Mouse (Mus musculus) forebrain, embryonic 12.5 days (tissue): Measurements from ENCODE around the gene Pofut1. TPM values are rescaled to one million over a fixed set of nuclear protein-coding genes. Genes with fewer than 3 reads are reported as not detected.
"Not testable (repeated sequence)": the region's sequence is repeated elsewhere in the genome, so short reads cannot be mapped to it uniquely, and the experiment has no call there.

ENCODE experiments used
- ATAC-seq: fragments of 200-750 bp; cut with Nextera tagmentation; 2 replicates; pipeline ENCODE4 v1.8.0; 2017; ENCODE audit warnings: moderate TSS enrichment; ENCODE audit not compliant: low FRiP score
- H3K27ac ChIP-seq: fragments of 300-500 bp; sonication (generic); 2 replicates; pipeline ENCODE4 v1.5.1; 2016; ENCODE audit warnings: mild to moderate bottlenecking
- H3K27me3 ChIP-seq: fragments of 300-500 bp; sonication (generic); 2 replicates; pipeline ENCODE4 v1.6.1; 2016; ENCODE audit warnings: mild to moderate bottlenecking
- H3K36me3 ChIP-seq: fragments of 300-500 bp; sonication (generic); replicated peaks from 2 replicates; pipeline ENCODE4 v1.6.1; 2016; ENCODE audit warnings: mild to moderate bottlenecking
- H3K4me1 ChIP-seq: fragments of 300-500 bp; sonication (generic); 2 replicates; pipeline ENCODE4 v1.6.1; 2016
- H3K4me2 ChIP-seq: fragments of 300-500 bp; sonication (generic); 2 replicates; pipeline ENCODE4 v1.6.1; 2016; ENCODE audit warnings: mild to moderate bottlenecking, moderate library complexity
- H3K4me3 ChIP-seq: fragments of 300-500 bp; sonication (generic); replicated peaks from 2 replicates; pipeline ENCODE4 v1.5.1; 2016; ENCODE audit warnings: mild to moderate bottlenecking
- H3K9ac ChIP-seq: fragments of 300-500 bp; sonication (generic); 2 replicates; pipeline ENCODE4 v1.6.1; 2016; ENCODE audit warnings: mild to moderate bottlenecking
- H3K9me3 ChIP-seq: fragments of 300-500 bp; sonication (generic); 2 replicates; pipeline ENCODE4 v1.6.1; 2016
- WGBS: fragments of 180-500 bp; shearing (Covaris S2); methylation state at CpG from one replicate; pipeline ENCODE4 v1.1.7; 2016; 5-methylcytosine and 5-hydroxymethylcytosine counted together
- polyA plus RNA-seq: library from polyadenylated mRNA; unstranded; fragments of >200 nt; fragmentation: Nextera tagmentation; extraction: Ambion mirVana; gene quantifications from 2 replicates; pipeline ENCODE4 v1.2.1, GENCODE M21; 2016

The Pofut1 gene
- polyA plus RNA-seq, 1 experiment from 2014 or later, result 7.6 TPM

GRCm38 (mm10) chr2:153275577-153275976, 34.2 kb downstream of the Pofut1 start:
- not testable (repeated sequence) for H3K4me3 ChIP-seq, H3K27me3 ChIP-seq, H3K4me2 ChIP-seq, ATAC-seq, H3K27ac ChIP-seq, H3K36me3 ChIP-seq, H3K9me3 ChIP-seq, H3K9ac ChIP-seq, H3K4me1 ChIP-seq
- 80% methylated on average over 3 of the region's 3 CpGs for WGBS

GRCm38 (mm10) chr2:153276440-153276839, 35.1 kb downstream of the Pofut1 start:
- Histone ChIP-seq H3K4me1 (no peaks in the 10 kb centered on the region), H3K27ac (no peak overlapping the region), H3K36me3 (no peaks in the 10 kb centered on the region), H3K4me2 (no peak overlapping the region), H3K9ac (no peak overlapping the region), H3K27me3 (no peaks in the 10 kb centered on the region), H3K9me3 (no peaks in the 10 kb centered on the region), H3K4me3 (no peak overlapping the region)
- WGBS, result 93% methylated on average over 8 of the region's 8 CpGs
- no peak for ATAC-seq

GRCm38 (mm10) chr2:153276846-153277245, 35.5 kb downstream of the Pofut1 start:
- H3K4me1 ChIP-seq, H3K9me3 ChIP-seq, H3K9ac ChIP-seq, H3K27ac ChIP-seq, H3K27me3 ChIP-seq, H3K4me3 ChIP-seq, ATAC-seq, H3K36me3 ChIP-seq, H3K4me2 ChIP-seq: not testable (repeated sequence)
- 95% methylated on average over 5 of the region's 5 CpGs for WGBS

GRCm38 (mm10) chr2:153278357-153278756, 37.0 kb downstream of the Pofut1 start:
- H3K27ac ChIP-seq, result no peak overlapping the region
- H3K9me3 ChIP-seq, result no peaks in the 10 kb centered on the region
- no peak overlapping the region for H3K9ac ChIP-seq
- no peaks in the 10 kb centered on the region for H3K4me1 ChIP-seq
- no peaks in the 10 kb centered on the region for H3K27me3 ChIP-seq
- no peak for ATAC-seq
- no peaks in the 10 kb centered on the region for H3K36me3 ChIP-seq
- 91% methylated on average over 5 of the region's 5 CpGs for WGBS
- no peak overlapping the region for H3K4me3 ChIP-seq
- H3K4me2 ChIP-seq, result no peak overlapping the region

GRCm38 (mm10) chr2:153283919-153284318, 42.6 kb downstream of the Pofut1 start:
- H3K27ac ChIP-seq, result no peak overlapping the region
- 87% methylated on average over 6 of the region's 6 CpGs for WGBS
- no peak overlapping the region for H3K9ac ChIP-seq
- H3K4me1 ChIP-seq, result peaks cover 4% of the 10 kb centered on the region; the same call in 1 of the 2 replicates
- no peaks in the 10 kb centered on the region for H3K36me3 ChIP-seq
- H3K27me3 ChIP-seq, result peaks cover 4% of the 10 kb centered on the region; the same call in 1 of the 2 replicates
- H3K4me2 ChIP-seq, result no peak overlapping the region
- no peak overlapping the region for H3K4me3 ChIP-seq
- H3K9me3 ChIP-seq, result no peaks in the 10 kb centered on the region
- no peak for ATAC-seq

- no peak overlapping the region for H3K4me2 ChIP-seq
- ATAC-seq, result no peak
- H3K27ac ChIP-seq, result no peak overlapping the region
- H3K4me1 ChIP-seq, result peaks cover 9% of the 10 kb centered on the region
- H3K27me3 ChIP-seq, result peaks cover 4% of the 10 kb centered on the region; the same call in 1 of the 2 replicates
- H3K9me3 ChIP-seq, result no peaks in the 10 kb centered on the region
- H3K36me3 ChIP-seq, result no peaks in the 10 kb centered on the region
- 76% methylated on average over 4 of the region's 4 CpGs for WGBS
- no peak overlapping the region for H3K4me3 ChIP-seq
- no peak overlapping the region for H3K9ac ChIP-seq
Observed at GRCm38 (mm10) chr2:153286524-153286923, 45.2 kb downstream of the Pofut1 start.

GRCm38 (mm10) chr2:153287835-153288234, 46.5 kb downstream of the Pofut1 start:
- no peak overlapping the region for H3K4me2 ChIP-seq
- no peaks in the 10 kb centered on the region for H3K36me3 ChIP-seq

GRCm38 (mm10) chr2:153290938-153291928, 49.9 kb downstream of the Pofut1 start, which contains the start of gene Kif3b:
Gene Kif3b, plus strand, starts transcription at chr2:153291413.
- Histone ChIP-seq H3K4me3 (peak within 1 kb of the TSS; percentile 96), H3K36me3 (no peaks in the 10 kb centered on the region), H3K9ac (peak within 1 kb of the TSS; percentile 94), H3K4me1 (peaks cover 20% of the 10 kb centered on the region), H3K4me2 (peak within 1 kb of the TSS; percentile 90), H3K27ac (0 out of 2 replicates have a peak within 1 kb of the TSS, but pooled peaks have one; percentile 19), H3K9me3 (no peaks in the 10 kb centered on the region), H3K27me3 (peaks cover 3% of the 10 kb centered on the region; the same call in 1 of the 2 replicates)
- under 1% methylated on average over 63 of the region's 63 CpGs for WGBS
- peak; percentile 95 for ATAC-seq

More at GRCm38 (mm10) chr2:153287835-153288234, 46.5 kb downstream of the Pofut1 start:
- Histone ChIP-seq H3K4me3 (no peak overlapping the region), H3K27me3 (peaks cover 4% of the 10 kb centered on the region; the same call in 1 of the 2 replicates), H3K9me3 (no peaks in the 10 kb centered on the region), H3K27ac (no peak overlapping the region), H3K4me1 (peaks cover 20% of the 10 kb centered on the region), H3K9ac (no peak overlapping the region)
- 69% methylated on average over 6 of the region's 6 CpGs for WGBS
- ATAC-seq, result no peak

GRCm38 (mm10) chr2:153292305-153292861, 51.0 kb downstream of the Pofut1 start:
- Histone ChIP-seq H3K4me1 (peaks cover 20% of the 10 kb centered on the region), H3K4me2 (peak overlapping the region; percentile 90), H3K4me3 (peak overlapping the region; percentile 96), H3K36me3 (no peaks in the 10 kb centered on the region), H3K27me3 (no peaks in the 10 kb centered on the region), H3K9me3 (no peaks in the 10 kb centered on the region), H3K27ac (no peak overlapping the region), H3K9ac (0 out of 2 replicates have a peak overlapping the region, but pooled peaks have one; percentile 94)
- 53% methylated on average over 7 of the region's 7 CpGs for WGBS
- ATAC-seq, result no peak

- whole genome bisulfite sequencing, result 90% methylated on average over 4 of the region's 4 CpGs
Observed at GRCm38 (mm10) chr2:153295196-153295595, 53.9 kb downstream of the Pofut1 start.

GRCm38 (mm10) chr2:153297771-153298170, 56.4 kb downstream of the Pofut1 start:
- WGBS, result 90% methylated on average over 4 of the region's 4 CpGs

More at GRCm38 (mm10) chr2:153295196-153295595, 53.9 kb downstream of the Pofut1 start:
- no peaks in the 10 kb centered on the region for H3K9me3 ChIP-seq
- no peak for ATAC-seq
- no peak overlapping the region for H3K27ac ChIP-seq
- H3K4me2 ChIP-seq, result no peak overlapping the region
- no peaks in the 10 kb centered on the region for H3K36me3 ChIP-seq
- peaks cover 16% of the 10 kb centered on the region for H3K4me1 ChIP-seq
- no peaks in the 10 kb centered on the region for H3K27me3 ChIP-seq
- H3K4me3 ChIP-seq, result no peak overlapping the region
- no peak overlapping the region for H3K9ac ChIP-seq

GRCm38 (mm10) chr2:153298460-153298859, 57.1 kb downstream of the Pofut1 start:
- ATAC-seq, result no peak
- Histone ChIP-seq H3K4me1 (no peaks in the 10 kb centered on the region), H3K9me3 (no peaks in the 10 kb centered on the region), H3K27ac (no peak overlapping the region), H3K36me3 (no peaks in the 10 kb centered on the region), H3K4me2 (no peak overlapping the region), H3K27me3 (no peaks in the 10 kb centered on the region), H3K4me3 (no peak overlapping the region), H3K9ac (no peak overlapping the region)
- 87% methylated on average over 4 of the region's 4 CpGs for WGBS

More at GRCm38 (mm10) chr2:153297771-153298170, 56.4 kb downstream of the Pofut1 start:
- Histone ChIP-seq H3K4me2 (no peak overlapping the region), H3K36me3 (no peaks in the 10 kb centered on the region), H3K9ac (no peak overlapping the region), H3K4me1 (no peaks in the 10 kb centered on the region), H3K9me3 (no peaks in the 10 kb centered on the region), H3K27ac (no peak overlapping the region), H3K27me3 (no peaks in the 10 kb centered on the region), H3K4me3 (no peak overlapping the region)
- ATAC-seq, result no peak
